Mouse (Mus musculus): ENCODE data around the gene Rreb1.

GRCm38 (mm10) chr13:37883008-37883407 lies 104.8 kb downstream of the Rreb1 start:
- TF ChIP-seq CTCF (conservative IDR thresholded peaks at IDR 0.05; ENCODE audit: low read length) (no peak), NANOG (IDR thresholded peaks at IDR 0.05; ENCODE audit: borderline replicate concordance, low read length) (no peak), POU5F1 (IDR thresholded peaks at IDR 0.05; ENCODE audit: borderline replicate concordance, low read length) (no peak)

Measured in E14TG2a.4 (cell line).